Mouse (Mus musculus): ENCODE results near the gene Naxe.

The Naxe gene

DNA sequence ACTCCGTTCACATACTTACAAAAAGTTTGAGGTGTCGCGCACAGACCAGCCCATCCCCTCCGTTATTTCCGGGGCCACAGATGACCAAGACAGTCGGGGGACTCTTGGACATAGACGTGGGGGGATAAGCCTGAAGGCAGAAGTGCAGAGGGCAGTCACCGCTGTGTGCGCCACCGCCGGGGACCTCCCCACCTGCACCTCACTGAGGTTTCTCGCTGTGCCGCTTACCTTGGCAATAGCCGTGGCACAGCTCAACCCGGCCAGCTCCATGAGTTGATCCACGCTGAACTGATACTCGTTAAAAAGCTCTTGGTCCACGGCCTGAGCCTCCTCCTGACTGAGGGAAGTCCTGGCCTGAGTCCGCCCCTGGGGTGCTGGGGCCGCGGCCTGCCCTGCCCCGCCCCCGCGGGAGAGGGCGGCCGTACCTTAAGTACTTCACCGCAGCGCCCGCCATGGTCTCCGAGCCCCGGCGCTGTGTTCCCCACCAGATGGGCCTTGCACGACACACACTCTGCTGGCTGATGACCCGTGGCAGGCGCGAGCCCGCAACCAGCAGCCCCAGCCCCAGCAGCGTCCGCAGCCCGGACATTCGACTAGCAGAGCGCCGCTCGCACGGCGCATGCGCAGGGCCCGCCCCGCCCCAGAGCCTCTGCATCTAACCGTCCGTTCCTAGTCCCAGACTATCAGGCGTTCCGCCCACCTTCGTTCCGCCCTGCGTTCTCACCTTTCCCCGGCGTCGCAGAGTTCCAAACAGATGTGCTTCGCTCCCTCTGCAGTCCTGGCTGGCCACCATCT lies at the start of gene Naxe:
TSS of gene Naxe (minus strand) at position 594 of the 795 bp plus-strand sequence.
- no peak; the same call in 1 of the 2 replicates for TF ChIP-seq GATA4 (IDR thresholded peaks at IDR 0.05; ENCODE audit: insufficient replicate concordance, low read length)

GRCm38 (mm10) chr3:88106126-88106525 lies 47.8 kb upstream of the Naxe start:
- no peak for TF ChIP-seq GATA4 (IDR thresholded peaks at IDR 0.05; ENCODE audit: insufficient replicate concordance, low read length)

- TF ChIP-seq GATA4 (IDR thresholded peaks at IDR 0.05; ENCODE audit: insufficient replicate concordance, low read length) = no peak
Observed at GRCm38 (mm10) chr3:88102611-88103010, 44.3 kb upstream of the Naxe start.

- TF ChIP-seq GATA4 (IDR thresholded peaks at IDR 0.05; ENCODE audit: insufficient replicate concordance, low read length) = no peak
Observed at GRCm38 (mm10) chr3:88102196-88102595, 43.9 kb upstream of the Naxe start.

DNA sequence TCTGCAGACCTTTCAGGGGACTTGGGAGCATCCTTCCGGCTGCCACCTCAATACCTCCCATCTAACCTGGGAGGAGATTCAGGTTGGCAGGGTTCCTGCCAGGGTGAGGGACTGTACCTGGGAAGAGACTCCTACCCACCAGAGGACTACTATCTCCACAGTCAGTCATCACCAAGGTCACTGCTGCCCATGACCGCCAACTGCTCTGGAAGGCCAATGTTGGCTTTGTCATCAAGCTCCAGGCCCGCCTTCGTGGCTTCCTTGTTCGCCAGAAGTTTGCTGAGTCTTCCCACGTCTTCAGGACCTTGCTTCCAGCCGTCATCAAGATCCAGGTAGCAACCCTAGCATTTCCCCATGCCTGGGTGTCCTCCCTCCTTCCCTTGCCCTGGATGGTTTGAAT lies 43.4 kb upstream of the Naxe start:
- TF ChIP-seq GATA4 (IDR thresholded peaks at IDR 0.05; ENCODE audit: insufficient replicate concordance, low read length) = no peak

DNA sequence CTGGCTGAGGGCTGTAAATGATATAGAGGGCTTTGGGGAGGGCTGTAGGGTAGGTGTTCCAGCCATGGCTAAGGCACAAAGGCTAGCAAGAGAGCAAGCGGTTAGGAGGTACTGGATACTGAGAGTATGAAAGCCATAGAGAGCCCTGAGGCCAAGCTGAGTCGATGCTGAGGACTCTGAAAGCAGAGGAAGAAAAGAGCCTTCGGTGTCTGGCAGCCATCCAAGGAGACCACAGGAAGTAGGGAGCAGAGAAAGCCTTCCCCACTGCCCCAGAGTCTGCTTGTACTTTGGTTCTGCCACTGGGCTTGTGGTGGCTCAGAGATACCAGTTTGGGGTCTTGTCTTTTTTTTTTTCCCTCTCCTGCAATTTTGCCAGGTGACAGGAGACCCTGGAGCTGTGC lies 42.0 kb upstream of the Naxe start:
- TF ChIP-seq GATA4 (IDR thresholded peaks at IDR 0.05; ENCODE audit: insufficient replicate concordance, low read length) = no peak

- no peak for TF ChIP-seq GATA4 (IDR thresholded peaks at IDR 0.05; ENCODE audit: insufficient replicate concordance, low read length)
Observed at GRCm38 (mm10) chr3:88097666-88098065, 39.4 kb upstream of the Naxe start.

- no peak for TF ChIP-seq GATA4 (IDR thresholded peaks at IDR 0.05; ENCODE audit: insufficient replicate concordance, low read length)
Observed at GRCm38 (mm10) chr3:88094126-88094525, 35.8 kb upstream of the Naxe start.

DNA sequence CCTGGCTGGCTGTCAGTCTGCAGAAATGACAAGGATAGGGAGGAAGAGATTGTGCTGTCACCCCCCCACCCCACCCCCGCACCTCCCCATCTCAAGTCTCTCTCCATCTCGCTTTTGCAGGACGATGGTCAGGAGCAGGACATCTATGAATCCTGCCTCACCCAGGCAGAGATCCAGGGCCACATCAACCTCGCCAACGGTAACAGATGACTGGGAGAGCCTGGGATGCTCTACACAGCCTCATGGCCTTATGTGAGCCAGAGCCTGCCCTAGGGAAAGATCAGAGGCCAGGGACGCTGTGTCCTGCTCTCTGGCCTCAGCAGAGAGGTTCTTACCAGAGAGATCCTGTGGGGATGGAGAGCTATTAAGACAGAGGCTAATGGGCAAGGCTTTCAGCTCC lies 32.3 kb upstream of the Naxe start:
- TF ChIP-seq GATA4 (IDR thresholded peaks at IDR 0.05; ENCODE audit: insufficient replicate concordance, low read length) = no peak

DNA sequence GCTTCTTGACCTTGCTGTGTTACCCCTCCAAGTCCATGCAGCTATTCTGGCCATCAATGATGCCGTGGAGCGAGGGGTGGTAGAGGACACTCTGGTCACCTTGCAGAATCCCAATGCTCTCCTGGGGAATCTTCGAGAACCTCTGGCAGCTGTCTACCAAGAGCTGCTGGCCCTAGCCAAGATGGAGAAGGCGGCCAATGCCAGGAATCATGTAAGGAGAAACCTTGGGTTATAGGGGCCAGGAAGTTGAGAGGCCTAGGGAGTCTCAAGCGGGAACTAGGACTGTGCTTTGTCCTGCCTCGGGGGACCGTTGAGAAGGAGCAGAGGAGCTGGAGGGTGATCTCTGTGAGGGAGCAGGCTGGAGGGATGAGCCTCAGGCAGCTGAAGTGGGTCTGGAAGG lies 31.8 kb upstream of the Naxe start:
- TF ChIP-seq GATA4 (IDR thresholded peaks at IDR 0.05; ENCODE audit: insufficient replicate concordance, low read length) = no peak

DNA sequence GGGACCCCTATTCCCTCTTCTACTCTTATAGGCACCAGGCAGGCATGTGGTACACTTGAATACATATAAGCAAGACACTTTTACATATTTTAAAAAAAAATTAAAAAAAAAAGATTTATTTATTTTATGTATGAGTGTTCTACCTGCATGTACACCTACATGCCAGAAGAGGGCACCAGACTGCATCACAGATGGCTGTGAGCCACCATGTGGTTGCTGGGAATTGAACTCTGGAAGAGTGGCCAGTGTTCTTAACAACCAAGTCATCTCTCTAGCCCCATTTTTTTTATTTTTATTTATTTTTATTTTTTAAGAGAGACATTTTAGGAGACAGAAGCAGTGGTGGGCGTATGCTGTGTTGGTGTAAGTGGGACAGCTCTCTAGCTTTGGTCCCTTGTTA lies 29.4 kb upstream of the Naxe start:
- TF ChIP-seq GATA4 (IDR thresholded peaks at IDR 0.05; ENCODE audit: insufficient replicate concordance, low read length) = no peak

GRCm38 (mm10) chr3:88085459-88085858 lies 27.2 kb upstream of the Naxe start:
- TF ChIP-seq GATA4 (IDR thresholded peaks at IDR 0.05; ENCODE audit: insufficient replicate concordance, low read length) = no peak

DNA sequence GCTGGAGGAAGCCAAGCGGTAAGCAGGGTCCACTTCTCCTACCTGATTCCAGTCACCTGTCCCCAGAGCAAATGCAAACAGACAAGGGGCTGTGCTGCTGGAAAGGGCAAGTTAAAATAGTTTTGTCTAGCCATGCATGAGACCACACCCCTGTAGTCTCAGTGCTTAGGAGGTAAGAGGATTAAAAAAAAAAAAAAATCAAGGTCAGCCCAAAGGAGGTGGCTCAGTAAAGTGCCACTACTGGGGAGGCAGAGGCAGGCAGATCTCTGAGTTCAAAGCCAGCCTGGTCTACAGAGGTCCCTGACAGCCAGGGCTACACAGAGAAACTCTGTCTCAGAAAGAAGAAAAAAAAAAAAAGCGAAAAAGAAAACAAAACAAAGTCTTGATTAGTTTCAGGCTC lies 25.7 kb upstream of the Naxe start:
- TF ChIP-seq GATA4 (IDR thresholded peaks at IDR 0.05; ENCODE audit: insufficient replicate concordance, low read length) = no peak

GRCm38 (mm10) chr3:88082663-88083062 lies 24.4 kb upstream of the Naxe start:
- no peak for TF ChIP-seq GATA4 (IDR thresholded peaks at IDR 0.05; ENCODE audit: insufficient replicate concordance, low read length)

DNA sequence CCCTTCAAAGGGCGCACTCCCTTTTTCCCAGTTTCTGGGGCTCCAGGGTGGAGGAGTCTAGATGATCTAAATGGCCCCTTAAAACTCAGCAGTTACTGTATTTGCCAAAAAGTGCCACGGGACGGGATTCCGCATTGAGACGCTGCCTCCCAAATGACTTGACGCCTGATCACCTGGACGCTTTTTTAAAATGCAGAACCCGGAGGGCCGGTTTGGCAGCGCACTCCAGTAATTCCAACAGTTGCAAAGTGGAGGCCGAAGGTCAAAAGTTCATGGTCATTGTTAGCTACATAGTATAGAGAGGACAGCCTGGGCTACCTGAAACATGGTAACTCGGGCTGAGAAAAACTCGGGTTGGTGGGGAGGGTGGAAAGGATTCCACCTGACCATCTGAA lies 23.9 kb upstream of the Naxe start:
- TF ChIP-seq GATA4 (IDR thresholded peaks at IDR 0.05; ENCODE audit: insufficient replicate concordance, low read length) = no peak

DNA sequence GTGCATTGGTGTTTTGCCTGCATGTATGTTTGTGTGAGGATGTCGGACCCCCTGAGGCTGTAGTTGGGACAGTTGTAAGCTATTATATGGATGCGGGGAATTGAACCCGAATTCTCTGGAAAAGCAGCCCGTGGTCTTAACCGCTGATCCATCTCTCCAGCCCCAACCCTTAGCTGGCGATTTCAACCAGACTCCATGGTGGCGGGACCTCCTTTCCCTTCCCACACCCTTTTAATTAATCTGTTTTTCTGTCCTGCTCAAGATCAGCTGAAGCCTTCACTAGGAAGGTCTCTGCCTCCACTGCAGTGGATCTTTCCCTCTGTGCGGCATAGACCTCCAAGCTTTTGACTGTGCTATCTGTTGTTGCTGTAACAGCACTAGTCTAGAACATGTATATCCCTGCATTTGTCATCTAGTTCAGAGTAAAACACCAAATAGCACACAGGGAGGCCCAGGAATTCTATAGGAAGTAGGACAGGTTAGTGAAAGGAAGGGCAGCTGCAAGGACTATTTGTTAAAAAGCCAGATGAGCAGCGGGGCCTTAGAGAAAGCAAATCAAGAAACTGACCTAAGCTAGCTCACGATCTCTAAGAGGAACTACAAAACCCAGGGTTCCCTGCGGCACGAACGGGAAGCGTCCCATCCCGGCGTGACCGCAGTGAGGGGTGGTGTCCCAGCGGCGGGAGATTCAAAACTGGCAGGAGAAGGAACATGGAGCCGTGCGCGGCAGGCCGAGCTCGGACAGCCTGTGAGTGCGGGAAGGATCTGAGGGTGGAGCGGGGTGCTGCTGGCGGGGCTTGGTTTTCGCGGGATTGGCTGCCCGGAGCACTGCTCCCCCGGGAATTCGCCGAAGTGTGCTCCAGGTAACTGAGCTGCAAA lies 23.3 kb upstream of the Naxe start, which contains the start of gene Iqgap3:
TSS of gene Iqgap3 (plus strand) at position 627 of the 879 bp plus-strand sequence.
- TF ChIP-seq GATA4 (IDR thresholded peaks at IDR 0.05; ENCODE audit: insufficient replicate concordance, low read length) = no peak

Measured in liver, adult (tissue).